Mouse (Mus musculus) induced T-regulatory cell, adult 2 months (primary cell): ENCODE measurements around the gene Kif5c.

ENCODE experiments used
- DNase-seq: peaks from one replicate; pipeline ENCODE4 v3.0.0-alpha.2; 2012; ENCODE audit warnings: low read depth

The Kif5c gene

DNA sequence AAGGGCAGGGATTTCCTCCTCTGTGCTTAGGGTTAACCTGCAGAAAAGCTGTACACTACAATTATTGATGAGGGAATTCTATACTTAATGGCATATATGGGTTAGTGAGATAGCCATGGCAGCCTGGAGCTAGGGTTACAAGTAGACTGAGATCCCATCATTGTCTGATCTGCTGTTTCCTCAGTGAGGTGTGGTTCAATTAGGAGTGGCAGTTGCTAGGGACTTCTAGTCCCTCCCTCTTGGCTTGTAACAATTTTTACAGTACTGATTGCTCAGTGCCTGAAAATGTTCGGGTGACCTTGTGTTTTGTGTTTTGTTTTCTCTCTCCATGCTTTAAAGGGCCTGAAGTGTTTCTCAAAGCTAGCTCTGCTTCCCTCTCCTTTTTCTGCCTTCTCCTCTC lies 2.1 kb downstream of the Kif5c start:
- no peak for DNase-seq

DNA sequence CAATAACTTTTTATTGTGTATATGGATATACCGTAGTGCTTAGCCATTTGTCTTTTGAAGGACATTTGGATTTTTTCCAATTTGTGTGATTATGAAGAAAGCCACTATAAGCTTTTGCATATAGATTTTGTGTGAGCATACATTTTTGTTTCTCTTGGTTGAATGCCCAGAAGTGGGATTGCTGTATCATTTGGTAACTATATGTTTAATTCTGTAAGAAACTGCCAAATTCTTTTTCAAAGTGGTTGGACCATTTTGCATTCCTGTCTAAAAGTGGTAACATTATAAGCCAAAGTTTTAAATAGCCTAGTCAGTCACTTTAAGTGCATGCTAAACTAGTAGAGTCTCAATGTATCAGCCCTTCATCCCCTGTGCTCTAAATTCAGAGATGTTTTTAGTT lies 6.5 kb downstream of the Kif5c start:
- DNase-seq, result no peak

DNA sequence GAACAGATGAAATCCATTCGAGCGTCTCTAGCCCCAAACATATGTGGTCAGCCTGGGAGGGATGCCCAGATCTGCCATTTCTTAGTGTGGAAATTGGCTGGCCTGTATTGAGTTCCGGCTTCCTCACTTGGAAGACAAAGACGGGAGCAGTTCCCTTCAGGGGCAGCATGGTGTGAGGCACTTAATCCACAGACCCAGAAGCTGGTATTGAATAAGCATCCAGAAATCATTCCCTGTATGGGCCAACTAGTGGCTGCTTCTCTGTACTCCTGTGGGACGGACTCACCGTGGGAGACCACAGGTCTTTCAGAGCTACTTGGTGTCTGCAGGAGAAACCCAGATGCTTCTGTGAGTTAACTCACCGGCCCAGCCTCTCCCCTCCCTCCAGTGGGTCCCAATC lies 8.5 kb downstream of the Kif5c start:
- DNase-seq, result no peak

DNA sequence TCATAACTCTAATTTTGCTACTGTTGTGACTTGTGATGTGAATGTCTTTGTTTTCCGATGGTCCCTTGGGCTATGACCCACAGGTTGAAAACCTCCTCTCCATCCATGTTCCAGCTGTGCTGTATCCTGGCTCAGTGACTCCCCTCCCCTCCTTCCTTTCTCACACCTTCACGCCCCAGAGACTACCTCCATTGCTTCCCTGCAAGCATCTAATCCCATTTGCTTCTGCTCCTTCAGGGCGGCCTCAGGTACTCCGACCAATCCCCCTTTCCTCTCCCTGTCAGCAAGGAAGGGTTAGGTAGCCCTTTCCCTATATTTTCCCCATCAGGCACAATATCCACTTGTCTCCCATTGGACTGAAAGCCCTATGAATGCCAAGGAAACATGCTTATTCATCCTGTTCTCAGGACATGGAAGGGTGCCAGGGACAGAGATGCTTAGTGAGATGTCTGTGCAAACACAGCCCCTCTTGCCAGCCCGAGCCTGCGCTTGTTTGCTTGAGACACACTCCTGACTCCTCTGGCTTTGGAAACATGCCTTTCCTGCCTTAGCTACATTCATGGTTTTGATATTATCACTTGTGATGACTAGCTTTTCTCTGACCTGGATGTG lies 9.1 kb downstream of the Kif5c start:
- no peak for DNase-seq

DNA sequence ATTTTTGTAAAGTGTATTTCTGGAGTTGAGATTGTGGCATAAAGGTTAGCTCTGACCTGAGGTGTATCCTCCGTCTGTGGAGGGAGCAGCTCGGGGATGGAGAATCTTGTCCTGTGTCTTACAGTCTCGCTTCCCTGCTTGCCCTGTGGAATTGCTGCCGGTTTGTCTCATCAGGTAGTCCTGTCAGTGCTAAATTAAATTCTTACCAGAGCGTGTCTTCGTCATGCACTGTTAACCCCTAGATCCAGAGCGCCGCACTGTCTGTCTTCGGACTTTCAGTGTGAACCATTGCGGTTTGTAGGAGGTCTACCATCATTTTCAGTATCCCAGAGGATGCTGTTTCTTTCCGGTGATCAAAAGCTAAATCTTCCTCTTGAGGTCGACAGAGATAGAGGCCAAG lies 10.1 kb downstream of the Kif5c start:
- DNase-seq, result no peak

DNA sequence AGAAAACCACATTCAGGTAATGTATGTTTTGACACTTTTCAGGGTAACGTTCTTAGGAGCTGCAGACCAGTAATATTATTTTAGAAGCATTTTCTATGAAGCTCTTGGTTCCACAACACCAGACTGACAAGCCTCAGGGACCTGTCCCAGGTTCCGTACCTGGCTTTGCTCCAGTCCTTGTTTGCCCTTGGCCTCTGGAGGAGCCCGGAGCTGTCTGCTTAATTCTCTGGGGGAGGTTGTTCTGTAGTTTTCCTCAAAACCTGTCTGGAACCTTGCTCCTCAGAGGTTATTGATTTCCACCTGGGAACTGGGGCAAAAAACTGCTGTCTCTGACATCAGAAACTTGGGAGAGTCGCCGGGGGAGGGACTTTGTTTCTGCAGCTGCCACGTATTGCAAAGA lies 11.5 kb downstream of the Kif5c start:
- no peak for DNase-seq

DNA sequence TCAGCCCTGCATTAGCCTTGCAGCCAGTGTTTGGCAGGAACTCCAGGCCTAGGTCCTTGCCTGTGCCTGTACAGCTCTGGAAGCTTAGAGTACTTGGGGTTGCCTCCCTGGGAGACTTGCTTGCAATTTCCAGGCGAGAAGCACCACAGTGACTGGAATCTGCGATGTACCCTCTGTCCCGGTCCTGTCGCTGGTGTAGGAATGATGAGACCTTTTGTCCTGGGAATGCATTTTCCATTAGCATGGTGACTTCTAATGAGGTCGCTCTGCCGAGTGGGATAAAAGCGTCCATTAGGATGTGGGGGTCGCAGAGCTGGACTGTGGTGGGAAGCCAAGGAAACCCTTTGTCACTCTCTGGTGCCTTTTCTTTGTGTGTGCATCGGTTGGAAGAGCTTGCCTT lies 14.1 kb downstream of the Kif5c start:
- no peak for DNase-seq

DNA sequence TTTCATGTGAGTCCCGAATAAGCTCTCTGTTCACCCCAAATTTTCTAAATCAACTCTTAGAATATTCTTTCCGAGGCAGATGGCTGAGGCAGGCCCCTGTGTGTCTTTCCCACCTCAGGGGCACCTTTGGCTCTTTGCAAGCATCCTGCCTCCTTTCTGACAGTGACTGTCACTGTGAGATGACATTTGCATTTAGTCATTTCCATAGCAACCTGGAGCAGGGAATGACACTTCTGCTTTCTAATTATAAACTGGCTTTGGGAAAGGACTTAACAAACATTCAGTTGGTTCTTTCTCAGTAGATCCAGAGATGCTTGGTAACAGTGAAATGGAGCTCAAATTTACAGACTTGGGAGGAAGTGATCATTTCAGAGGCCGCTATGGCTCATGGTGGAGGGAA lies 23.7 kb downstream of the Kif5c start:
- no peak for DNase-seq

DNA sequence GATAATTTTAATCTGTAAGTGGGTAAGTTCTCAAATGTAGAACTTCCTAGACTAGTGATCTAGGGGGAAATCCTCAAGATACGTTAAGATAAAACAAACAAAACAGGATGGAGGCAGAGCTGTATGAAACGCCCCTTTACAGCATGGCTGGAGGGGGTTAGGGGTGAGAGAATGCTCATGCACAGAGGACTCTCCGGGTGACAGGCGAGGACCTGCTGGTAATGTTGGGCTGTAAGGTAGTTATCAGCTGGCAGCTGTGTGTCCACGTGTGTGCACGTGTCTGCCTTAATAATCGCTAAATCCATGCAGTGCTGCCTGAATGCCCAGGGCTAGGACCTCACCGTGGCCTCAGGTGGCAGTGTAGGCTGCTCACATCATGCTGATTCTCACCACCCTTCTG lies 24.7 kb downstream of the Kif5c start:
- DNase-seq, result no peak

DNA sequence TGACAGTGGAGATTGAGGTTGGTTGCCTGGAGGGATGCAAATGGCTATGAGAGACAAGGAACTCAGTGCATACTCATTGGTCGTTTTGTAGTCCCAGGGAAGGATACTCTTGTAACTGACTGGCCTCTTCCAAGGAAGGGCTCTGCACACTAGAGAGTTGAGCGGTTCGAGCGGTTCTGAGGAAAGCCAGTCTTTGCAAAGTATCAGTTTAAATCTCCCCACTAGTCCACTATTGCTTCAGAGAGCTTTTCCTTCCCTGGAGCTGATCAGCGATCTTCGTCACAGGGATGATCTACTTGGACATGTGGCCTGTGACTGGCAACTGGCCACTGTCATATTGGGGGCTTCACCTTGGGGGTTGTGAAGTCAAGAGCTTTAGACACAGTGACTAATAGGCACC lies 28.5 kb downstream of the Kif5c start:
- no peak for DNase-seq

DNA sequence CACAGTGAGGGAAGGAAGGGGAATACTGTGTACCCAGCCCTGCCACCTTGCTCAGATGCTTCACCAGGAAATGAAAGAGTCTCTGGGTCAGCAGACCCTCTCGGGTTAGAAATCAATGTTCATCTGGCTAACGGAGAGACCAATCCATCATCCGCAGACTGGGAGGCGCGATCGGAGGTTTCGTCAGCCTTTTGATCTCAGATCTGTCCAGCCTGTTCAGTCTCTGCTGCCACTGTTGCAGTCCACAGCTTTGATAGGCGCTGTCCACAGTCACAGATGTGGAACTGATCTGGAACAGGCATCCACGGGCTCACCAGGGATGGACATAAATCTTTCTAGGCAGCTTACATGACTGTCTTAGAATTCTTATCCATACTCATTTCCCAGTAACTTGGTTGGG lies 29.2 kb downstream of the Kif5c start:
- no peak for DNase-seq

DNA sequence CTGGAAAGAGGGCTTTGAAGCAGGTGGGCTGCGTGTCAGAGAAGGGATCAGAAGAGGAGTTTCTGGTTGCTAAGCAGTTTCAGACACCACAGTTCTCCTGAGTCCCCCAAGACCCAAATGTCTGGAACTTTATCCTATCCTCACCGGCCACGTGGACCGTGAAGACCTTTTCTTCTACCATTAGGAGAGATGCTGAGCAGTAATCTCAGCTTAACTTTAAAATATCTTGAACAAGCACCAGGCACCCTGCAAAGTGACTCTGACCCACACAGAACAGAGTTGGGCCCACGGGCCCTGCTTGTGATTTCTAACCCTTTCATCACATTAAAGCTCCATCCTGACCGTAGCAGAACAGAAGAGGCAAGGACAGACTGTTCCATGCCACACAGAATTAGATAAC lies 29.7 kb downstream of the Kif5c start:
- DNase-seq, result no peak

DNA sequence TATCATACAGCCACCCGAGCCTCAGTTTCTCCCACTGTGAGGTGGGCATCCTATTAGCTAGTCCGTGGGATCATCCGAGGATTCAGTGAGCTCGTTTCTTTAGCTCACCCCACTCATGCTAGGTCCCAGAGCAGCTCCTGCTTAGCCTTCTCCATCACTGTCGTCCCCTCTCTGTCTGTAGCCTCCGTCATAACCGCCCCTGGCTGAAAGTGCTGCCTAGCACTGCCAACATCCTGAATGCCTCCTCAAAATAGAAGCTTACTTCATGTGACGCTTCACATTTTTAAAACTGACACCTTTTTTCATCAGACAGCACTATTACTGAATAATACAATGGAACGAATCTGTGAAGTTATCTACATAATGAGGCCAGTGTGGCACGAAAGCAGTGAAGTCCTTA lies 30.1 kb downstream of the Kif5c start:
- DNase-seq, result no peak

DNA sequence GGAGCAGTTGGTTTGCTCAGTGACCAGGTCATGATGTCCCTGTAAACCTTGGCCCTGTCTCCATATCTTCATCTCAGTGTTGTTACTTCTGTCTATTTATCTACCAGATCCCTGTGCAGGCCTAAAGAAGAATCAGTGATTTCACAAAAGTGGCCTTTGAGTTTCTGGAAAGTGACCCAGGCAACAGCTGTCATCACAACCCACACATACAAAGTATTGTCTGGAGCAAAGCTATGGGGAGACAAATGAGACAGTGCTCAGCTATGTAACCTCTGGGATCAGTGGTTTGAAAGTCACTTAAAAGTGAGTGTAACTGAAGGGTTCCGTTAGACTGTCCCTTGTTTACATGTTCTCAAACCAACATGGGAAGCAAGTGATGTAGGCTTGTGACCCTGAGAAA lies 32.6 kb downstream of the Kif5c start:
- DNase-seq, result no peak

DNA sequence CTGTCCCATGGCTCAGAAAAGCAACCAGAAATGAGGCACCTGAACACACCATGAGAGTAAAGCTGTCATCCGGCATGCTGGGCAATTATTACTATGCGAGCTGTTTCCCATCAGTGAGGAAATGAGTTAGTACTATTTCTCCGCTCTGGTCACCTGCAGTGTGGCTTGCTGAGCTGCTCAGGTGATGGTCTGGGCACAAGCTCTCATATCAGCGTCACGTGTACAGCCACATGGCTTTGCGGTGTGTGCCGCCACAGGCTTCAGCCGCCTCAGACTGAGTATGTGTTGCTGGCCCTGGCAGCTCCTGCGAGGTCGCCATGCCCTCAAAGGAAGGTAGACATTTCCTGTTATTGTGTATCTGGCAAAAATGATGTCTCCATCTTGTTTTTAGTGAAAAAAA lies 35.5 kb downstream of the Kif5c start:
- no peak for DNase-seq

DNA sequence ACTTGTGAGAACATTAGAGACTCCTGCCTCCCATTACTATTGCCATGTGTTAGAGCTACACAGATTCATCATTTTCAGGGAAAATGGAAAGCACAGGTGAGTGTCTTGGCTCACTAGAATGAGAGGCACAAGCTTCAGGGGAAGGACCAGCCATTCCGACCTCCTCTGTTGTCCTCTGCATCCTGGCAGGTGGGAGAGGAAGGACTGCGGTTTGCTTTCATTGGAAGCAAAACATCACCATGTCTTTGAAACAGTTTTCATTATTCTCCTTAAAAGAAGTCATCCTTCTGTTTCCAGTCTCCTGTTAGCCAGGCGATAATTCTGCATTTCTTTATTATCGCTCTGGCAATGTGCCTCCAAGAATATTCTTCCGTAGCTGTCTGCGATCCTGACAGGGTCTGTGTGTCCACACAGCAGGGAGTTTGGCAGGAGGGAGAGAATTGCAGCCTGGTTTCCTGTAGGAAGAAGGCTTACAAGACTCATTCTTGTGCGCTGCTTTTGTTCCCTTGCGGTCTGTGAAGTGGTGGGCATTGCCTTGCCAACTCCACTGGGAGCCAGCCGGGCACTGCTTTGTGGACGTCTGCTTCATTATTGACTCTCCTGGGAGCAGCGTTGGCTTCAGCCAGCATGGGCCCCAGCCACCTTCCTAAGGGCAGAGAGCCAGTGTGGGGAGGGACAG lies 36.2 kb downstream of the Kif5c start:
- DNase-seq, result no peak

DNA sequence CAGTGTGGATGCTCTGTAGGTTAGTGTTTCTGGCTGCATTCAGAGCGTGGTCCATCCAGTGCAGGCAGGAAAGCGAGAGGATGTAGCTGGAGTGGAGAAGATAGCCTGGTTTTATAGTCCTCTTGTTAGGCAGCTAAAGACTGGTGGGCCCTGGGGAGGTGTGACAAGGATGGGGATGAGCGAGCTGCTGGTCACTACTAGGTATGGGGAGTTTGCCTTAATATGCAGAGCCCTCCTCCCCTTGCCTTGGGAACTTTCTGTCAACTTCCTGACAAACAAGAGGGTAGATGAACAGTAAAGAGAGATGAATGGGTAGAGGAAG lies 36.7 kb downstream of the Kif5c start:
- no peak for DNase-seq

DNA sequence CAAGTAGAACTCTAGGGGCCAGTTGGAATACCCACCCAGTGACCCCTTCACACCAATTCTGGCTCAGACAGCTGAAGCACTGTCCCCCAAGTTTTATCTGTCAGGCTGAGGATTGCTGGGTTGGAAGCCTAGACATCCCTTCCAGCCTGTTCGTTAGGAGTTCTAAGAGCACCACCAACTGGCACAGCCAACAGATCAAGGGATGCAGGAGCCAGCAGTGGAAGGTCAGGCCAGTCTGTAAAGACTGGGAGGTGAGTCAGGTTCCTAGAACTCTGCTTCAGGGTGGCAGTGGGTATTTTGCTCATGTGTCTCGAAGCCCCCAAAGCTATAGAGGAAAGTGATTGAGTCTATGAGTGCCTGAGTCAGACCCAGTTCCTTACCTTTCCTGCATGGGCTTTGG lies 37.9 kb downstream of the Kif5c start:
- no peak for DNase-seq

DNA sequence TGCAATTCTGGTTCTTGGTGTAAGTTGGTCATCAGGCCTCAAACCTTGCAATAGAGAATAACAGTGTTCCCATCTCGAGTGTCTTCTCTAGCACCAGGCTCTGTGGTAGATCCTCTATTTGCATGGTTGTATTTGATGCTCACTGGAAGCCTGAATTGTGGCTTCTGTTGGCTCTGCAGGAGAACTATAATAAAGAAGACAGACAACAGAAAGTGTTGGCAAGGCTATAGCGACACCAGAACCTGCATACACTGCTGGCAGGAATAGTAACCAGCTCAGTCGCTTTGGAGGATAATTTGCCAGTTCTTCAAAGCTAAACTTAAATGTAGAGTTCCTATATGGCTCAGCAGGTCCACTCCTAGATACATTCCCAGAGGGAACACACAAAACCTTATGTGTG lies 38.6 kb downstream of the Kif5c start:
- no peak for DNase-seq

DNA sequence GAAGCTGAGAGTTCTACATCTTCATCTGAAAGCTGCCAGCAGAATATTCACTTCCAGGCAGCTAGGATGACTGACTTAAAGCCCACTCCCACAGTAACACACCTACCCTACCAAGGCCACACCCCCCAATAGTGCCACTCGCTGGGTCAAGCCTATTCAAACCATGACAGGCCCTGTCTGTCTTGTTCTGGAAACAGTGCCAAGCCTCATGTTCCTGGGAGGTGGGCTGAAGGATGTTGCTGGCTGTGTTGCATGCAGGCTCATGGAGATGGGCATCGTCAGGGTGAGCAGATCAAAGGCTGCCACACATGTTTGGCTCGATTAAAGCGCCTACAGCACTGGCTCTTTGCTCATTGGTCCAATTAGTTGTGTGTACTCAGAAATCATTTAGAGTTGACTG lies 39.9 kb downstream of the Kif5c start:
- DNase-seq, result no peak

DNA sequence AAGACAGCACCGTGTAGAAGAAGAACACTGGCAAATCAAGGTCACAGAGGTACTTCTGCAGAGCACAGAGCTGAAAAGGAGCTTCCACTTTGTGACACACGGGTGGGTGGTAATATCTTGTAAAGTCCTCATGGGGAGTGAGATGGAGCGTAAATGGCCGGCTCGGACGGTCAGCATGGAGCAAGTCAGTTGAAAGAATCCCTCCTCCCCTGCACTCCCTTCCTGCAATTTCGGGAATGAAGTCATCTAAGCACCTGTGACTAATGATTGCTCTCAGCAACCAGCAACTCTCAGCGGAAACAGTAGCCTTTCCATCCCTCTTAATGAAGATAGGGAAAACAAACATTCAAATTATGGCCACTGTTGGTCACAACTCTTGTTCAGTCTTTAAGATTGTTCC lies 40.9 kb downstream of the Kif5c start:
- no peak for DNase-seq

DNA sequence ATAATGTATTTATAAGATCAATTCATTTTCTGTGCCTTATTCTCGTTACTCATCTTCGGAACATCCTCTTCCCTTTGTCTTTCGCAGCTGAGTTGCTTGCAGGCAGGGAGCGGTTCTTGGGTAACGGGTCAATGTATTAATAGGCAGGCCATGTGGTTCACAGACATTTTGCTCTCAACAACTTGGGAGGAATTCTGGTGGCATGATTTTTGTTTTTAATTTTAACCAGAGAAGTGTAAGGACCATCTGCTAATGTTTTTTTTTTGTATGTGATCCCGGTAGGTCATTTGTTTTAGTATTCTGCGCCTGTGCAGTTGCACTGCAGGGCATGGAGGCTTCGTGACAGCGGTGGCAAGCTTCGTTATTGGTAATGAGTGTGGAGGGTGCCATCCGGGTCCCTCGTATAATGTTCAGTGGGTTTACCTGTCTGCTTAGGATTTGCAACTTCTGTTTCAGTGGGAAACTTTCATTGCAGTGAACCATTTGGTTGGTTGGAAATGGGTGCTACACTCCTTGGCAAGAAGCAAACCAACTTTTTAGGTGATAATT lies 41.4 kb downstream of the Kif5c start:
- DNase-seq, result no peak

DNA sequence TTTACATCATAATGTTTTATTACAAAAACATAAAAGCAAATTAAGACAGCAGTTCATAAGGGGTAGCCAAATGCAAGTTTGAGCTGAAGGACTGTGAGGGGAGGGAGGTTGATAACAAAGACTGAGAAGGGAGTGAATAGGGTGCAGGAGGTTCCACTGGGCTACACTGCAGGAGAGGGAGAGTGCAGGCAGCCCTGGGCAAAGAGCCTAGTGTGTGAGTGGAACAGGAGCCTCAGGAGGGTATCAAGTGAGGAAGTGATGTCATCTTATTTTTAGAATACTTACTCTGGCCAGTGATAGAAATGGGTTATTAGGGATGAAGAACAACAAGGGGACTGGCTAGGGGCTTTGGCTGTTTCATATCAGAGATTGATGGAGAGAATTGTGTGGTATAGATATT lies 42.2 kb downstream of the Kif5c start:
- no peak for DNase-seq

DNA sequence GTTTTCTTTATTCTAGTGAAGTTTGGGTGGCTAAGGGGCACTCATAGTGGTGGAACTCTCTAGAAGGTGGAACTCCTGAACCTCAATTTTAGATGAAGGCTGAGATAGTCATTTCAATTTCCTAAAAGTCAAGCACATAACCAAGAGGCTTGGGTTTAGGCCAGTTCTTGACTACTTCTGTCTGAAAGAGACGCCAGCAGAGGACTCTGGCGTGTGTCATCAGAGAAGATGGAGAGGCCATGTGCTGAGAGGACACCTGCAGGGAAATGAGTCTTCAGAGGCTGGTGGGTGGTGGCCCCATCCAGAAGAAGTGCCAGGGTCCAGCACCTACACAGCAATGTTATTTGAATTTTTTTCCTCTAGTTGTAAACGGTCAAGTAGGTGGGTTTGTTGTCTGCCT lies 42.8 kb downstream of the Kif5c start:
- no peak for DNase-seq
